Mouse (Mus musculus) kidney, embryonic 16.5 days (tissue): ENCODE measurements around the gene Adarb2. TPM values are rescaled to one million over a fixed set of nuclear protein-coding genes. Genes with fewer than 3 reads are reported as not detected.

Experiments
- ATAC-seq: fragments of 200-750 bp; cut with Nextera tagmentation; 2 replicates; pipeline ENCODE4 v1.8.0; 2017; ENCODE audit warnings: moderate TSS enrichment; ENCODE audit not compliant: low FRiP score, low TSS enrichment
- H3K27ac ChIP-seq: fragments of 300-500 bp; sonication (generic); 2 replicates; pipeline ENCODE4 v1.5.1; 2014; ENCODE audit warnings: low read length
- H3K27me3 ChIP-seq: fragments of 300-500 bp; sonication (generic); 2 replicates; pipeline ENCODE4 v1.6.1; 2014; ENCODE audit warnings: low read length, control low read depth, mixed read lengths; ENCODE audit not compliant: insufficient read depth
- H3K36me3 ChIP-seq: fragments of 300-500 bp; sonication (generic); 2 replicates; pipeline ENCODE4 v1.6.1; 2014; ENCODE audit warnings: low read length, control low read depth, mixed read lengths; ENCODE audit not compliant: insufficient read depth
- H3K4me1 ChIP-seq: fragments of 300-500 bp; sonication (generic); 2 replicates; pipeline ENCODE4 v1.6.1; 2014; ENCODE audit warnings: low read length, control low read depth, mixed read lengths; ENCODE audit not compliant: insufficient read depth
- H3K4me2 ChIP-seq: fragments of 300-500 bp; sonication (generic); replicated peaks from 2 replicates; pipeline ENCODE4 v1.6.1; 2014; ENCODE audit warnings: low read depth, low read length
- H3K4me3 ChIP-seq: fragments of 300-500 bp; sonication (generic); 2 replicates; pipeline ENCODE4 v1.5.1; 2014; ENCODE audit warnings: mild to moderate bottlenecking, low read length
- H3K9ac ChIP-seq: fragments of 300-500 bp; sonication (generic); replicated peaks from 2 replicates; pipeline ENCODE4 v1.6.1; 2014; ENCODE audit warnings: low read length
- H3K9me3 ChIP-seq: fragments of 300-500 bp; sonication (generic); 2 replicates; pipeline ENCODE4 v1.6.1; 2016; ENCODE audit warnings: low read length, control low read depth
- WGBS: fragments of 180-500 bp; shearing (Covaris S2); extraction: QIAGEN DNeasy Blood & Tissue Kit; methylation state at CpG from one replicate; pipeline ENCODE4 v1.1.7; 2014; 5-methylcytosine and 5-hydroxymethylcytosine counted together
- polyA plus RNA-seq: library from polyadenylated mRNA; unstranded; fragments of >200 nt; fragmentation: Nextera tagmentation; extraction: Ambion mirVana; gene quantifications from 2 replicates; pipeline ENCODE4 v1.2.1, GENCODE M21; 2015

Gene Adarb2
- polyA plus RNA-seq, 1 experiment from 2014 or later: 0.21 TPM

DNA sequence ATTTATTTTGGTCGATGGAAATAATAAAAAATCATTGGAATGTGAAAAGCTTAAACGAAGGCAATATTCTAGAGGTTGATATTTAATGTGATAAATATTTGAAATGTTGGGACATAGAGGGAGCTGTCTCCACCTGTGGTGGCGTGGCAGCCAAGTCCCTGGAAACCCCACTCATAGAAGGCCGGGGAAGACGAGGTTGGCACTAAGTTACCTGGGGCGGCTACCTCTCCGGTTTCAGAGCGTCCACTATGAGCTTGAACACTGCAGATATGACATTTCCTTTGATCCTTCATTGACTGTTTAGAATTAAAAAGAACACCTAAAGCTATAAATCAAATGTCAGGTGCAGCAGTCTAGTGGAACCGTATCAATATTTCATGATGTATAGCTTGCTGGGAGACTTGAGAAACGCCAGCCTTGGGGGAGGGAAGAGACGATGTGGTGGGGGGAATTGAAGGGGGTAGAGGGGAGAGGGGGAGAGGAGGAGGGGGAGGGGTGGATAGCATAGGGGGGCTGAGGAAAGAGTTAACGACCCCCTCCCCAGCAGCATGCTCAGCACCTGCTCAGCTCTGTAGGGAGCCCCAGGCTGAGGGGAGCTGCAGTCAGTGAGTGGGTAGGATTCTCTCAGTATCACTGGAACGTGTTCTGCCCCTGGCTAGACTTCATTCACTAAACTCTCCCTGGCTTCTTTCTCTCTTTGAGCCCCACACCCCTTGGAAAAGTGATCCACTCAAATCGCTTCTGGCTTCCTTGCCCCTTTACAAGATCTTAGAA lies 410.1 kb downstream of the Adarb2 start:
- 50% methylated on average over 13 of the region's 14 CpGs for WGBS
- ATAC-seq: no peak

GRCm38 (mm10) chr13:8616685-8617084 lies 414.0 kb downstream of the Adarb2 start:
- H3K9me3 ChIP-seq: no peaks in the 10 kb centered on the region

More for the DNA sequence above, 410.1 kb downstream of the Adarb2 start:
- Histone ChIP-seq H3K4me3 (no peak overlapping the region), H3K9ac (no peak overlapping the region), H3K4me2 (no peak overlapping the region), H3K4me1 (no peaks in the 10 kb centered on the region), H3K36me3 (no peaks in the 10 kb centered on the region), H3K27me3 (no peaks in the 10 kb centered on the region), H3K9me3 (no peaks in the 10 kb centered on the region), H3K27ac (no peak overlapping the region)

DNA sequence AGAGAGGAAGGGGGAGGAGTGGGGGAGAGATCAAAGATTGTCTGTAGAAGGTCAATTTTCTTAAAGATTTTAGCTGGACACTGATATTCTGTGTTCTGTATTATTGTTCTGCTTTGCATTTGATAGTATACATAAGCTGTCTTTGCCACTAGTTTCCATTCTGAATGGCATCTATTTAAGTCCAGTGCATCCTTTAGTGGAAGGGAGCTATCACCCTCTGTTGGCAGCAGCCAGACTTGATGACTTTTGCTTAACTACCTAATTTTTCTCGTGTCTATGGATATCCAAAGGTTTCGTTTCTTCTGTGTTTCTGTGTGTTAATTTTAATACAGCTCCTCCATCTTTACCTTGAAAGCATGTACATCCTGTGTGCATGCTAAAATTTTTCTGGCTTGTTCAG lies 419.6 kb downstream of the Adarb2 start:
- no peak for ATAC-seq
- H3K4me3 ChIP-seq: no peak overlapping the region
- no peaks in the 10 kb centered on the region for H3K27me3 ChIP-seq
- no peaks in the 10 kb centered on the region for H3K9me3 ChIP-seq
- 75% methylated on average over 2 of the region's 2 CpGs for WGBS
- no peak overlapping the region for H3K27ac ChIP-seq
- H3K9ac ChIP-seq: no peak overlapping the region
- H3K4me2 ChIP-seq: no peak overlapping the region
- H3K4me1 ChIP-seq: no peaks in the 10 kb centered on the region
- H3K36me3 ChIP-seq: no peaks in the 10 kb centered on the region

More at GRCm38 (mm10) chr13:8616685-8617084, 414.0 kb downstream of the Adarb2 start:
- Histone ChIP-seq H3K4me3 (no peak overlapping the region), H3K4me1 (no peaks in the 10 kb centered on the region), H3K27me3 (no peaks in the 10 kb centered on the region), H3K36me3 (no peaks in the 10 kb centered on the region), H3K4me2 (no peak overlapping the region), H3K27ac (no peak overlapping the region), H3K9ac (no peak overlapping the region)
- WGBS: 82% methylated on average over 1 of the region's 1 CpGs
- ATAC-seq: no peak

DNA sequence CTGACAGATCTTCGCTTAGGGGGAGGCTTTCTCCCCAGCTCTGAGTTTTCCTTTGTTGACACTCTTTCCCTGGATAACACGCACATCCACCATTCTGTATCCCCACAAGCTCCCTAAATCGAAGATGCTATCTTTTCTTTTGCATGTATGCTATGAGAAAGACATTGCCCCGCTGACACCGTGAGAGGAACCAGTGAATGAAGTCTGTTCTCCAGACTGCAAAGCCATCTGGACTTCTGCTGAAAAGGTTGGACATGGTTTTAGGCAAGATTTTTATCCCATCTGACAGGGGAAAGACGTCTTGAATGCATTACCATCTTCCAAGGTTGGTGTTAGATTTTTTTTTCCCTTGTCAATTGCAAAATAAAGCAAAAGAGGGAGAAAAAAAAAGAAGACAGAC lies 426.9 kb downstream of the Adarb2 start:
- Histone ChIP-seq H3K9me3 (no peaks in the 10 kb centered on the region), H3K4me1 (no peaks in the 10 kb centered on the region), H3K9ac (no peak overlapping the region), H3K27ac (no peak overlapping the region), H3K36me3 (no peaks in the 10 kb centered on the region), H3K4me3 (no peak overlapping the region), H3K4me2 (no peak overlapping the region), H3K27me3 (no peaks in the 10 kb centered on the region)
- WGBS: 85% methylated on average over 6 of the region's 6 CpGs
- ATAC-seq: no peak

- Histone ChIP-seq H3K27me3 (no peaks in the 10 kb centered on the region), H3K9me3 (no peaks in the 10 kb centered on the region), H3K27ac (no peak overlapping the region), H3K4me3 (no peak overlapping the region), H3K9ac (no peak overlapping the region), H3K4me2 (no peak overlapping the region), H3K4me1 (no peaks in the 10 kb centered on the region), H3K36me3 (no peaks in the 10 kb centered on the region)
- no peak for ATAC-seq
- WGBS: 87% methylated on average over 1 of the region's 1 CpGs
These were observed 429.0 kb downstream of the Adarb2 start for GRCm38 (mm10) chr13:8631618-8632017.

- H3K27ac ChIP-seq: no peak overlapping the region
- no peak overlapping the region for H3K9ac ChIP-seq
- H3K36me3 ChIP-seq: no peaks in the 10 kb centered on the region
- H3K9me3 ChIP-seq: no peaks in the 10 kb centered on the region
- H3K4me3 ChIP-seq: no peak overlapping the region
- H3K27me3 ChIP-seq: no peaks in the 10 kb centered on the region
- 52% methylated on average over 5 of the region's 5 CpGs for WGBS
- H3K4me2 ChIP-seq: no peak overlapping the region
- no peaks in the 10 kb centered on the region for H3K4me1 ChIP-seq
- ATAC-seq: no peak
These were observed 429.4 kb downstream of the Adarb2 start for GRCm38 (mm10) chr13:8632072-8632471.

GRCm38 (mm10) chr13:8633385-8634337 lies 431.0 kb downstream of the Adarb2 start:
- no peak for ATAC-seq
- Histone ChIP-seq H3K36me3 (no peaks in the 10 kb centered on the region), H3K9ac (no peak overlapping the region), H3K9me3 (no peaks in the 10 kb centered on the region), H3K4me2 (no peak overlapping the region), H3K4me1 (no peaks in the 10 kb centered on the region), H3K27ac (no peak overlapping the region), H3K4me3 (no peak overlapping the region), H3K27me3 (no peaks in the 10 kb centered on the region)
- WGBS: 70% methylated on average over 5 of the region's 5 CpGs

GRCm38 (mm10) chr13:8642084-8642483 lies 439.4 kb downstream of the Adarb2 start:
- H3K9me3 ChIP-seq: no peaks in the 10 kb centered on the region
- no peak overlapping the region for H3K27ac ChIP-seq
- H3K36me3 ChIP-seq: no peaks in the 10 kb centered on the region
- H3K9ac ChIP-seq: no peak overlapping the region
- no peak for ATAC-seq
- no peak overlapping the region for H3K4me3 ChIP-seq
- H3K27me3 ChIP-seq: no peaks in the 10 kb centered on the region
- WGBS: 52% methylated on average over 2 of the region's 2 CpGs
- no peak overlapping the region for H3K4me2 ChIP-seq
- no peaks in the 10 kb centered on the region for H3K4me1 ChIP-seq

DNA sequence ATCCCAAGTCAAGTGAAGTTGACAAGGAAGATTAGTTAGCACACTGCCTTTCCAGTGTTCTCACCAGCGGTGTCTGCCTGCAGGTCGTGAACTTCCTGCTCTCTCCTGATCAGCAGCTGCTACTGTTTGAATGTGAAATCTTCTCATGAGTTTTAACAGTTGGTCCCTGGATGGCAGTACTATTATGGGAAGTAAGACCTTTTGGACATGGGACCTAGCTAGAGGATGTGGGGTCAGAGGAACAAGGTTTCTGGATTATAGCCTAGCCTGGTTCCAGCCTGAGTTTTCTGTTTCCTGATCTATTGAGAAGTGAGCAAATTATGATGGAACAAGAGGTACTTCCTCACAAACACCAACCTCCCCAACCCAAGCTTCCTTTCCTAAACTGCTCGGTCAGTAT lies 441.3 kb downstream of the Adarb2 start:
- WGBS: 64% methylated on average over 3 of the region's 3 CpGs
- Histone ChIP-seq H3K9me3 (no peaks in the 10 kb centered on the region), H3K27ac (no peak overlapping the region), H3K4me3 (no peak overlapping the region), H3K27me3 (no peaks in the 10 kb centered on the region), H3K36me3 (no peaks in the 10 kb centered on the region), H3K4me1 (no peaks in the 10 kb centered on the region), H3K9ac (no peak overlapping the region), H3K4me2 (no peak overlapping the region)
- ATAC-seq: no peak
